ENCODE assay signal across 8 mouse cellular contexts in genomic region chr17:33991788-33992664, GRCm38 (mm10). TPM values are rescaled to one million over a fixed set of nuclear protein-coding genes. Genes with fewer than 3 reads are reported as not detected.
DNase-seq lines count a peak whose midpoint lies in the region; ATAC-seq lines count a peak whose summit lies in the region.

No protein-coding gene starts in this region.

- no peak overlapping the region for H3K4me3 ChIP-seq in hindbrain, embryonic 15.5 days

- 0 out of 2 replicates have a peak overlapping the region, but pooled peaks have one; percentile 9 for H3K4me2 ChIP-seq in hindbrain, embryonic 15.5 days

- no peak for ATAC-seq in cerebellum, adult (ENCODE audit: insufficient number of reproducible peaks, low FRiP score, low TSS enrichment)
- peak; percentile 48; the same call in 1 of the 2 replicates for ATAC-seq in hindbrain, embryonic 15.5 days (ENCODE audit: low FRiP score, low read depth)

- no peaks in the 10 kb centered on the region for H3K9me3 ChIP-seq in hindbrain, embryonic 15.5 days

- no peak overlapping the region for H3K27ac ChIP-seq in hindbrain, embryonic 15.5 days (replicated peaks)

- peak; percentile 45 for DNase-seq in cerebellum, adult 11 months
- peak; percentile 64 for DNase-seq in urinary bladder, postnatal 25 days (ENCODE audit: low spot score)
- no peak for DNase-seq in urinary bladder, adult 2 months (ENCODE audit: low spot score)
- peak; percentile 94 for DNase-seq in embryo, embryonic 10 days (ENCODE audit: low spot score)
- peak; percentile 79 for DNase-seq in lung, postnatal 10 days
- peak; percentile 71 for DNase-seq in retina, postnatal 7 days (ENCODE audit: low read depth, low spot score)

- WGBS in hindbrain, embryonic 15.5 days, result 30% methylated on average over 10 of the region's 10 CpGs

- H3K4me1 ChIP-seq in hindbrain, embryonic 15.5 days (replicated peaks), result no peaks in the 10 kb centered on the region

- H3K36me3 ChIP-seq in hindbrain, embryonic 15.5 days, result no peaks in the 10 kb centered on the region

- H3K9ac ChIP-seq in hindbrain, embryonic 15.5 days, result 0 out of 2 replicates have a peak overlapping the region, but pooled peaks have one; percentile 6

- no peaks in the 10 kb centered on the region for H3K27me3 ChIP-seq in hindbrain, embryonic 15.5 days

RNA-seq across cellular contexts. Expression of gene H2-K1, which starts 8.1 kb away (rescaled TPM):
- 987 and 1,071 TPM in 2 replicates for polyA plus RNA-seq in urinary bladder, adult 2 months (2012; rRNA removed)
- polyA plus RNA-seq in hindbrain, embryonic 15.5 days (2015; fragmentation: Nextera tagmentation; extraction: Ambion mirVana), result 19.5 and 25.2 TPM in 2 replicates

RNA-seq across cellular contexts. Expression of gene Ring1, which starts 32.5 kb away (rescaled TPM):
- polyA plus RNA-seq in urinary bladder, adult 2 months (2012; rRNA removed), result 46.1 and 76.8 TPM in 2 replicates
- polyA plus RNA-seq in hindbrain, embryonic 15.5 days (2015; fragmentation: Nextera tagmentation; extraction: Ambion mirVana), result 22.1 and 24.9 TPM in 2 replicates

RNA-seq across cellular contexts. Expression of gene H2-Ke6, which starts 35.8 kb away (rescaled TPM):
- polyA plus RNA-seq in urinary bladder, adult 2 months (2012; rRNA removed), result 86.6 and 112 TPM in 2 replicates
- polyA plus RNA-seq in hindbrain, embryonic 15.5 days (2015; fragmentation: Nextera tagmentation; extraction: Ambion mirVana), result 64.8 and 71.9 TPM in 2 replicates

RNA-seq across cellular contexts. Expression of gene Rps18, which starts 36.2 kb away (rescaled TPM):
- polyA plus RNA-seq in urinary bladder, adult 2 months (2012; rRNA removed), result 1,060 and 1,160 TPM in 2 replicates
- polyA plus RNA-seq in hindbrain, embryonic 15.5 days (2015; fragmentation: Nextera tagmentation; extraction: Ambion mirVana), result 701 and 784 TPM in 2 replicates

RNA-seq across cellular contexts. Expression of gene Vps52, which starts 36.4 kb away (rescaled TPM):
- polyA plus RNA-seq in urinary bladder, adult 2 months (2012; rRNA removed), result 39.3 and 39.7 TPM in 2 replicates
- polyA plus RNA-seq in hindbrain, embryonic 15.5 days (2015; fragmentation: Nextera tagmentation; extraction: Ambion mirVana), result 74.8 and 76.6 TPM in 2 replicates

Comparison
In these comparisons a context has a peak if more than half of its experiments do, and no peak if none do; other contexts are left out.
1. RNA of gene H2-K1, which starts 8.1 kb away (polyA plus RNA-seq): 987 to 1,071 TPM in urinary bladder, adult 2 months; 19.5 to 25.2 TPM in hindbrain, embryonic 15.5 days; every median in the first group is over 10 times any median in the second.